Mouse (Mus musculus) heart, embryonic 16.5 days (tissue): Measurements from ENCODE around the gene Cdc25a. TPM values are rescaled to one million over a fixed set of nuclear protein-coding genes. Genes with fewer than 3 reads are reported as not detected.

Experiments used
- ATAC-seq: fragments of 200-750 bp; cut with Nextera tagmentation; replicated peaks from 2 replicates; pipeline ENCODE4 v1.8.0; 2017; ENCODE audit warnings: moderate number of reproducible peaks; ENCODE audit not compliant: insufficient read depth, low FRiP score; ENCODE audit errors: extremely low read depth
- H3K27ac ChIP-seq: fragments of 300-500 bp; sonication (generic); 2 replicates; pipeline ENCODE4 v1.5.1; 2014; ENCODE audit warnings: mild to moderate bottlenecking, low read length, control low read depth, moderate library complexity
- H3K27me3 ChIP-seq: fragments of 300-500 bp; sonication (generic); 2 replicates; pipeline ENCODE4 v1.6.1; 2014; ENCODE audit warnings: low read length, mixed read lengths; ENCODE audit not compliant: control insufficient read depth, insufficient read depth
- H3K36me3 ChIP-seq: fragments of 300-500 bp; sonication (generic); 2 replicates; pipeline ENCODE4 v1.6.1; 2014; ENCODE audit not compliant: control insufficient read depth, insufficient read depth
- H3K4me1 ChIP-seq: fragments of 300-500 bp; sonication (generic); 2 replicates; pipeline ENCODE4 v1.6.1; 2014; ENCODE audit warnings: low read length, mixed read lengths; ENCODE audit not compliant: control insufficient read depth, insufficient read depth
- H3K4me2 ChIP-seq: fragments of 300-500 bp; sonication (generic); 2 replicates; pipeline ENCODE4 v1.6.1; 2014; ENCODE audit warnings: low read depth, mild to moderate bottlenecking, control low read depth, low read length
- H3K4me3 ChIP-seq: fragments of 300-500 bp; sonication (generic); 2 replicates; pipeline ENCODE4 v1.5.1; 2014; ENCODE audit warnings: mild to moderate bottlenecking, control low read depth, low read length
- H3K9ac ChIP-seq: fragments of 300-500 bp; sonication (generic); 2 replicates; pipeline ENCODE4 v1.6.1; 2014; ENCODE audit warnings: low read length, control low read depth
- H3K9me3 ChIP-seq: fragments of 300-500 bp; sonication (generic); replicated peaks from 2 replicates; pipeline ENCODE4 v1.6.1; 2016; ENCODE audit warnings: low read length; ENCODE audit not compliant: control insufficient read depth
- WGBS: fragments of 180-500 bp; shearing (Covaris S2); extraction: QIAGEN DNeasy Blood & Tissue Kit; methylation state at CpG from one replicate; pipeline ENCODE4 v1.1.7; 2014; 5-methylcytosine and 5-hydroxymethylcytosine counted together
- polyA plus RNA-seq: library from polyadenylated mRNA; unstranded; fragments of >200 nt; fragmentation: Nextera tagmentation; extraction: Ambion mirVana; gene quantifications from 2 replicates; pipeline ENCODE4 v1.2.1, GENCODE M21; 2015

Cdc25a gene
- polyA plus RNA-seq, 1 experiment from 2014 or later: 14.3 TPM

GRCm38 (mm10) chr9:109899361-109899760 is 24.0 kb downstream of the Cdc25a start:
- no peak for ATAC-seq
- 58% methylated on average over 10 of the region's 15 CpGs for WGBS
- Histone ChIP-seq H3K36me3 (0 out of 2 replicates have a peak, but pooled peaks cover under 1% of the 10 kb centered on the region), H3K9ac (no peak overlapping the region), H3K4me2 (0 out of 2 replicates have a peak overlapping the region, but pooled peaks have one; percentile 19), H3K4me1 (peaks cover 20% of the 10 kb centered on the region), H3K27me3 (no peaks in the 10 kb centered on the region), H3K4me3 (no peak overlapping the region), H3K9me3 (no peaks in the 10 kb centered on the region), H3K27ac (no peak overlapping the region)

GRCm38 (mm10) chr9:109899774-109900173 is 24.4 kb downstream of the Cdc25a start:
- Histone ChIP-seq H3K9me3 (no peaks in the 10 kb centered on the region), H3K36me3 (no peaks in the 10 kb centered on the region), H3K9ac (no peak overlapping the region), H3K27me3 (no peaks in the 10 kb centered on the region), H3K4me1 (peaks cover 16% of the 10 kb centered on the region), H3K4me3 (no peak overlapping the region), H3K27ac (no peak overlapping the region), H3K4me2 (0 out of 2 replicates have a peak overlapping the region, but pooled peaks have one; percentile 19)
- no peak for ATAC-seq
- 48% methylated on average over 8 of the region's 8 CpGs for WGBS

GRCm38 (mm10) chr9:109900604-109901003 is 25.2 kb downstream of the Cdc25a start:
- Histone ChIP-seq H3K4me3 (no peak overlapping the region), H3K27ac (no peak overlapping the region), H3K9me3 (no peaks in the 10 kb centered on the region), H3K36me3 (no peaks in the 10 kb centered on the region), H3K4me1 (peaks cover 13% of the 10 kb centered on the region), H3K27me3 (no peaks in the 10 kb centered on the region), H3K4me2 (no peak overlapping the region), H3K9ac (no peak overlapping the region)
- WGBS: 64% methylated on average over 3 of the region's 3 CpGs
- ATAC-seq: no peak

GRCm38 (mm10) chr9:109902246-109902645 is 26.9 kb downstream of the Cdc25a start:
- no peak overlapping the region for H3K27ac ChIP-seq
- no peaks in the 10 kb centered on the region for H3K36me3 ChIP-seq
- H3K27me3 ChIP-seq: no peaks in the 10 kb centered on the region
- no peak overlapping the region for H3K4me2 ChIP-seq
- WGBS: 60% methylated on average over 4 of the region's 4 CpGs
- no peak overlapping the region for H3K4me3 ChIP-seq
- H3K9me3 ChIP-seq: no peaks in the 10 kb centered on the region
- peaks cover 9% of the 10 kb centered on the region for H3K4me1 ChIP-seq
- no peak for ATAC-seq
- no peak overlapping the region for H3K9ac ChIP-seq

GRCm38 (mm10) chr9:109902740-109903139 is 27.4 kb downstream of the Cdc25a start:
- Histone ChIP-seq H3K9me3 (no peaks in the 10 kb centered on the region), H3K36me3 (no peaks in the 10 kb centered on the region), H3K4me2 (no peak overlapping the region), H3K4me3 (no peak overlapping the region), H3K27me3 (no peaks in the 10 kb centered on the region), H3K4me1 (peaks cover 9% of the 10 kb centered on the region), H3K27ac (no peak overlapping the region), H3K9ac (no peak overlapping the region)
- no peak for ATAC-seq
- WGBS: 68% methylated on average over 5 of the region's 5 CpGs

- Histone ChIP-seq H3K4me1 (no peaks in the 10 kb centered on the region; the same call in 1 of the 2 replicates), H3K4me2 (no peak overlapping the region), H3K9ac (no peak overlapping the region), H3K27me3 (no peaks in the 10 kb centered on the region), H3K36me3 (no peaks in the 10 kb centered on the region), H3K4me3 (no peak overlapping the region), H3K9me3 (no peaks in the 10 kb centered on the region), H3K27ac (no peak overlapping the region)
- WGBS: 40% methylated on average over 8 of the region's 8 CpGs
- ATAC-seq: peak; percentile 58; the same call in 1 of the 2 replicates
Measured at GRCm38 (mm10) chr9:109907300-109907699, 31.9 kb downstream of the Cdc25a start.

GRCm38 (mm10) chr9:109907774-109908465 is 32.5 kb downstream of the Cdc25a start:
- Histone ChIP-seq H3K9me3 (no peaks in the 10 kb centered on the region), H3K9ac (no peak overlapping the region), H3K4me2 (no peak overlapping the region), H3K27ac (no peak overlapping the region), H3K27me3 (no peaks in the 10 kb centered on the region), H3K4me1 (no peaks in the 10 kb centered on the region; the same call in 1 of the 2 replicates), H3K4me3 (no peak overlapping the region), H3K36me3 (no peaks in the 10 kb centered on the region)
- no peak for ATAC-seq
- 62% methylated on average over 6 of the region's 6 CpGs for WGBS

GRCm38 (mm10) chr9:109909102-109909501 is 33.7 kb downstream of the Cdc25a start:
- no peak overlapping the region for H3K27ac ChIP-seq

GRCm38 (mm10) chr9:109909926-109910325 is 34.5 kb downstream of the Cdc25a start:
- H3K9me3 ChIP-seq: no peaks in the 10 kb centered on the region
- no peak overlapping the region for H3K4me2 ChIP-seq
- no peaks in the 10 kb centered on the region; the same call in 1 of the 2 replicates for H3K4me1 ChIP-seq
- 87% methylated on average over 4 of the region's 4 CpGs for WGBS
- ATAC-seq: no peak
- H3K4me3 ChIP-seq: no peak overlapping the region
- H3K9ac ChIP-seq: no peak overlapping the region
- no peak overlapping the region for H3K27ac ChIP-seq
- no peaks in the 10 kb centered on the region for H3K36me3 ChIP-seq
- no peaks in the 10 kb centered on the region for H3K27me3 ChIP-seq

More at GRCm38 (mm10) chr9:109909102-109909501, 33.7 kb downstream of the Cdc25a start:
- H3K9ac ChIP-seq: no peak overlapping the region
- H3K4me3 ChIP-seq: no peak overlapping the region
- H3K36me3 ChIP-seq: no peaks in the 10 kb centered on the region
- WGBS: 86% methylated on average over 8 of the region's 8 CpGs
- H3K4me2 ChIP-seq: no peak overlapping the region
- H3K27me3 ChIP-seq: no peaks in the 10 kb centered on the region
- ATAC-seq: no peak
- no peaks in the 10 kb centered on the region; the same call in 1 of the 2 replicates for H3K4me1 ChIP-seq
- no peaks in the 10 kb centered on the region for H3K9me3 ChIP-seq
